Mouse (Mus musculus) kidney, adult 2 months (tissue): Measurements from ENCODE around the gene Cabin1.

ENCODE experiments used
- CTCF ChIP-seq: fragments of 200-500 bp; conservative IDR thresholded peaks from 2 replicates; pipeline ENCODE4 v1.5.1; 2011; ENCODE audit warnings: low read depth, mild to moderate bottlenecking, control low read depth, low read length, moderate library complexity, mixed read lengths; ENCODE audit not compliant: insufficient read depth, insufficient read length
- POLR2A ChIP-seq: fragments of 200-500 bp; IDR thresholded peaks from one replicate; pipeline ENCODE4 v1.6.1; 2011; ENCODE audit warnings: low read depth, low read length, control low read depth

GRCm38 (mm10) chr10:75645616-75646015 is 118.5 kb downstream of the Cabin1 start:
- TF ChIP-seq POLR2A (no peak), CTCF (no peak)
